Mouse (Mus musculus) kidney, adult 9 months (tissue): ENCODE results near the gene Abtb1.

Experiments used
- DNase-seq: peaks from one replicate; pipeline ENCODE4 v3.0.0; 2022

Abtb1 gene

GRCm38 (mm10) chr6:88800191-88800590 lies 41.6 kb downstream of the Abtb1 start:
- no peak for DNase-seq

- no peak for DNase-seq
Measured at GRCm38 (mm10) chr6:88794561-88794971, 47.2 kb downstream of the Abtb1 start.

- no peak for DNase-seq
Measured at GRCm38 (mm10) chr6:88793872-88794271, 47.9 kb downstream of the Abtb1 start.

GRCm38 (mm10) chr6:88793243-88793642 lies 48.5 kb downstream of the Abtb1 start:
- no peak for DNase-seq

- peak; percentile 53 for DNase-seq
Measured at GRCm38 (mm10) chr6:88792147-88792691, 49.6 kb downstream of the Abtb1 start.

GRCm38 (mm10) chr6:88791299-88791698 lies 50.5 kb downstream of the Abtb1 start:
- DNase-seq: no peak

- no peak for DNase-seq
Measured at GRCm38 (mm10) chr6:88788219-88788618, 53.6 kb downstream of the Abtb1 start.

- DNase-seq: peak; percentile 38
Measured at GRCm38 (mm10) chr6:88787496-88787895, 54.3 kb downstream of the Abtb1 start.

GRCm38 (mm10) chr6:88786732-88787445 lies 54.9 kb downstream of the Abtb1 start:
- peak; percentile 30 for DNase-seq
